Mouse (Mus musculus): ENCODE results near the gene Kcng3. TPM values are rescaled to one million over a fixed set of nuclear protein-coding genes. Genes with fewer than 3 reads are reported as not detected.

Kcng3 gene
- polyA plus RNA-seq, 1 experiment from 2014 or later, result 0.06 TPM

DNA sequence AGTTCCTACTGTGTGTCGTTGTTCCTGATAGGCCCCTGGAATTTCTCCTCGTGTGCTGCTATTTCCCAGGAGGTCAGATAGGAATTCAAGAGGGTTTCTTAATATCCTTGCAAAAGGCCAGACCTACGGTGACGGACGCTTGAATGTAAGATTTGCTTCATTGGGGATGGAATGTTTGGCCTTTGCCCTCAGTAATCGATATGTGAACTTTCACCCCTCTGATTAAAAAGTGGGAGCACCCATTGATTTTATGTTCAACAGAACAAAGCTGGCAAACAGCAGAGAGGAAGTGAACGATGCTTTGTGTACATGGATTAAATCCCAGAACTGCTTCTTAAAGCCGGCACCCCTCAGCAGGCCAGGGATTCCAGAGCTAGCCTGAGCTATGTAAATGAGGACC is 64.3 kb downstream of the Kcng3 start:
- WGBS, result 44% methylated on average over 8 of the region's 8 CpGs
- Histone ChIP-seq H3K4me3 (no peak overlapping the region), H3K9me3 (no peaks in the 10 kb centered on the region), H3K9ac (replicated peaks) (no peak overlapping the region), H3K4me1 (peaks cover 15% of the 10 kb centered on the region; the same call in 1 of the 2 replicates), H3K4me2 (replicated peaks) (no peak overlapping the region), H3K27ac (replicated peaks) (no peak overlapping the region), H3K27me3 (no peaks in the 10 kb centered on the region), H3K36me3 (no peaks in the 10 kb centered on the region)
- ATAC-seq (replicated peaks), result no peak

DNA sequence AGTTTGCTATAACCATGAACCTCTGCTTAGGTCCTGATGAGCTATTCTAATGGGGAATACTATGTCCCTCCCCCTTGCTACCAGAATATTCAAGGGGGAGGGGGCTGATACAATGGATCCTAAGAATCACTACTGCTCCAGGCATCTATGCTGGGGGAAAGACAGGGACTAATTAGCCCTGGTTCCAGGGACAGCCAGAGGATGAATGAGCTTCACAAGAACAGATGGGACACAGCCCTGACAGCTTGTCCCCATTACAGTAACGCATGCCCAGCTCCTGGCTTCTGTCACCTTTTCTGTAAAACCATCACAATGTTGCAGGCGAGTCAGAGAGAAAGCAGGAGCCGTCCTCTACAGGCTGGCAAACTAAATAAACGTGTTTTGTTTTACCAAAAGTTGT is 66.2 kb downstream of the Kcng3 start:
- peaks cover 15% of the 10 kb centered on the region; the same call in 1 of the 2 replicates for H3K4me1 ChIP-seq
- peak; percentile 85 for ATAC-seq (replicated peaks)
- H3K4me3 ChIP-seq, result no peak overlapping the region
- no peak overlapping the region; the same call in 1 of the 2 replicates for H3K27ac ChIP-seq (replicated peaks)
- no peaks in the 10 kb centered on the region for H3K36me3 ChIP-seq
- WGBS, result 34% methylated on average over 4 of the region's 4 CpGs
- no peaks in the 10 kb centered on the region for H3K9me3 ChIP-seq
- H3K27me3 ChIP-seq, result no peaks in the 10 kb centered on the region
- H3K9ac ChIP-seq (replicated peaks), result no peak overlapping the region
- no peak overlapping the region for H3K4me2 ChIP-seq (replicated peaks)

DNA sequence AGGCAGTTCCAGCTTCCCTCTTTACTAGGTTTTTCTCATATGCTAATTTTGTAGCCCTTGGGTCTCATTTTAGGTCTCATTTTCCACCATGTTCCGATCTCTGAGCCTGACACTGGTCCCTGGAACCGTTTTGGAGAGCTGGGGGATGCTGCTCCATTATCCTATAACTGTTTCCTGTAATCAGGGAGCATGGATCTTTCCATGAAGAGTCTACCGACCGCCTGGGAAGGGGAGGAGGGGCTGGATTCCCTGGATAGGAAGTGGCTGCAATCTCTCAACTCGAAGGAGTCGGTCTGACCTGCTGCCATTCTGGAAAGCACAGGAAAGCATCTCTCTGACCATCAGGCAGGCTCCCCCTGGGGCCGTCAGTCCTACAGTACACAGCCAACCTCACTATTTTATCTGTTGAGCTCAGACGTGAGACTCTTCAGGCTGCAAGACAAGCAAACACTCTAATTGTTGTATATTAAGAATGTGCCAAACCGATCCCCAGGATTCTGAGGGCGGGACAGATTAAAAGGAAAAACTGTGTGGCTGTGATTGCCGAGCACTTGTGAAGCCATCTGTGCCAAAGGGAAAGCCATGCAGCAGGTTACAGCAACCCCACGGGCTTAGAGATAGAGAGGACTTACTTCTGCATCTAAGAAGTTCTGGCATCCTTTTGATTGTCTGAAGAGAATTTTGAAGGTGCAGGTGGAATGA is 67.4 kb downstream of the Kcng3 start:
- H3K36me3 ChIP-seq, result no peaks in the 10 kb centered on the region
- no peak overlapping the region for H3K4me3 ChIP-seq
- no peak overlapping the region for H3K4me2 ChIP-seq (replicated peaks)
- WGBS, result 66% methylated on average over 12 of the region's 12 CpGs
- no peak overlapping the region for H3K9ac ChIP-seq (replicated peaks)
- no peaks in the 10 kb centered on the region for H3K27me3 ChIP-seq
- ATAC-seq (replicated peaks), result no peak
- H3K4me1 ChIP-seq, result peaks cover 15% of the 10 kb centered on the region; the same call in 1 of the 2 replicates
- H3K9me3 ChIP-seq, result no peaks in the 10 kb centered on the region
- H3K27ac ChIP-seq (replicated peaks), result no peak overlapping the region

DNA sequence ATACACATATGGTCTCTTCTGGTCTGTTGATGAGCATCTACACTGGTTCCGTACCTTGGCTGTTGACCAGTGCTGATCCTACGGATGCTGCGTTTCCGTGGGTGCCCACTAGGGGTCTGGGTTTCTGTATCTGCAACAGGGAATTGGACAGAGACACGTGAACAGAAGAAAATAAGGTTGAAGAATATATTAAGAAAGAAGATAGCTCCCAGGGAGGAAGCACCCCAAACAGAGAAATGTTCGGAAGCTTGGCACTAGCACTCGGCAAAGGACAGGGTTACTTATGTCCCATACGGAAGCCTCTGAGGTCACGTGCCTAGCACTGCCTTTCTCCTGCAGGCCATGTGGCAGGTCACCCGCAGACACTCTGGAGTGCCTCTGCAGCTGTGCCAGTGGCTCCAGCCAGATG is 68.0 kb downstream of the Kcng3 start:
- WGBS, result 56% methylated on average over 10 of the region's 10 CpGs
- no peaks in the 10 kb centered on the region for H3K36me3 ChIP-seq
- ATAC-seq (replicated peaks), result no peak
- H3K4me3 ChIP-seq, result no peak overlapping the region
- no peaks in the 10 kb centered on the region for H3K27me3 ChIP-seq
- H3K9me3 ChIP-seq, result no peaks in the 10 kb centered on the region
- peaks cover 15% of the 10 kb centered on the region; the same call in 1 of the 2 replicates for H3K4me1 ChIP-seq
- H3K9ac ChIP-seq (replicated peaks), result no peak overlapping the region
- no peak overlapping the region for H3K4me2 ChIP-seq (replicated peaks)
- H3K27ac ChIP-seq (replicated peaks), result no peak overlapping the region

DNA sequence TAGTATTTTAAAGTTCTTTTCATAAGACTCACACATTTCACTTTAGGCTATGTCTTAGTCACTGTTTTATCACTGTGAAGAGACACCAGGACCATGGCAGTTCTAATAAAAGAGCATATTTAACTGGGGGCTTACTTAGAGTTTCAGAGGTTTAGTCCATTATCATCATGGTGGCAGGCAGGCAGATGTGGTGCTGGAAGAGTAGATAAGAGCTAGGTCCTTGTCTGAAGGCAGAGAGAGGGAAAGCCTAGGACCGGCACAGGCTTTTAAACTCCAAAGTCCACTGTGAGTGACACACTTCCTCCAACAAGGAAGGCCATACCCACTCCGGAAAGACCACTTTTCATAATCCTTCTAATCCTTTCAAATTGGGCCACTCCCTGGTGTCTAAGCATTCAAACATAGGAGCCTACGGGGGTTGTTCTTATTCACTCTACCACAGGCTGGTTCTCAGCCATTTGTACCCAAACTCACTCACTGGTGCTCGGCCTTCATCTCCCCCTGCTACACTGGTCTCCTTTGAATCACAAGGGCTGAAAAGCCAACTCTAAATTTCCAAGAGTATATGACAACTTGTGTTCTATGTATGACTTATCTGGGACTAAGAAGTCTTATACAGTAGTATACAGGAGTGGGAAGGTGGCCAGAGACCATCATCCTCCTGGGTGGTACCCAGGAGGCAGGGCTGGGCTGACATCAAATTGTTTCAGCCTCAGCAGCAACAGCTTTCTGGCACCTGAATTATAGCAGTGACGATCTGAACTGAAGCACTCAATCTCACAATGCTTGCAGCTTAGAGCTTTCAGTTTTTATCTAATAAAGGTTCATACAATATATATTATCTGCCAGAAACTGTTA is 69.3 kb downstream of the Kcng3 start:
- H3K27ac ChIP-seq (replicated peaks), result no peak overlapping the region
- peaks cover 15% of the 10 kb centered on the region; the same call in 1 of the 2 replicates for H3K4me1 ChIP-seq
- H3K9me3 ChIP-seq, result no peaks in the 10 kb centered on the region
- WGBS, result 86% methylated on average over 5 of the region's 5 CpGs
- H3K4me2 ChIP-seq (replicated peaks), result no peak overlapping the region
- ATAC-seq (replicated peaks), result no peak
- H3K9ac ChIP-seq (replicated peaks), result no peak overlapping the region
- H3K36me3 ChIP-seq, result no peaks in the 10 kb centered on the region
- H3K4me3 ChIP-seq, result no peak overlapping the region
- no peaks in the 10 kb centered on the region for H3K27me3 ChIP-seq

DNA sequence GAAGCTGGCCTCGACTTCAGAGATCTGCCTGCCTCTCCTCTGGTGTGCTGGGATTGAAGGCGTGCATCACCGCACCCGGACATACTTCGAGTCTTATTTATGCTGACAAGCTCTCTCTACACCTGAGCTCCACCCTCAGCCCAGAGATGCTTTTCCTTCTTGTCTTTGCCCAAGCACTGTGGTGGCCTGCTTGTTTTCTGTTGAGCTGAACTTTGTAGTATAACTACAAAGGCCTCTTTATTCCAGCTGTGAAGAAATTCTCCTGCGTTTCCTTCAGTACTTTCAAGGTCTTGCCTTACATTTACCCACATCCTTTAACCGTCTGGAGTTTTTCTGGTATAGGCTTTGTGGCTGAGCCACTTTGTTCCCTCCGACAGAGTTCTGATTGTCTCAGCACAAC is 72.6 kb downstream of the Kcng3 start:
- no peaks in the 10 kb centered on the region for H3K9me3 ChIP-seq
- no peak overlapping the region for H3K4me3 ChIP-seq
- H3K27me3 ChIP-seq, result no peaks in the 10 kb centered on the region
- no peak overlapping the region for H3K4me2 ChIP-seq (replicated peaks)
- H3K9ac ChIP-seq (replicated peaks), result no peak overlapping the region
- WGBS, result 41% methylated on average over 8 of the region's 8 CpGs
- no peak overlapping the region for H3K27ac ChIP-seq (replicated peaks)
- peaks cover under 1% of the 10 kb centered on the region; the same call in 1 of the 2 replicates for H3K4me1 ChIP-seq
- no peak for ATAC-seq (replicated peaks)
- no peaks in the 10 kb centered on the region for H3K36me3 ChIP-seq

DNA sequence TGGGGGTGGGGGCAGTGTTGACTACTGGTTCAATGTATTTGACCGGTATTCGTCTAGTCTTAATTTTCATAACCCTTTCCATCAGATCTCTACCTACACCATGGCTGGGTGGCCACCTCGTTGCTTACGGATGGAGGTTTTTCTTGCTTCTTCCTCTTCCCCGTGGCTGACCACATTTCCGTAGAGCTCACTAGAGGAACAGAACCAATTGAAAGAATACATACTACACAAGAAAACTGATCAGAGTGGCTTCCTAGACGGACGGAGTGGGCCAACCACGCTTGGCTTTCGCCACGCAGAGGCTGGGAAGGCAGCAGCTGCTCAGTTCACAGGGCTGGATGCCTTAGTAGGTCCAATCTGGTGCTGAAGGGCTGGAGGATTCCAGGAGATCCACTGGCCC is 75.9 kb downstream of the Kcng3 start:
- Histone ChIP-seq H3K27me3 (no peaks in the 10 kb centered on the region), H3K27ac (replicated peaks) (no peak overlapping the region), H3K4me3 (no peak overlapping the region), H3K4me1 (no peaks in the 10 kb centered on the region), H3K36me3 (no peaks in the 10 kb centered on the region), H3K4me2 (replicated peaks) (no peak overlapping the region), H3K9me3 (no peaks in the 10 kb centered on the region), H3K9ac (replicated peaks) (no peak overlapping the region)
- 93% methylated on average over 11 of the region's 11 CpGs for WGBS
- no peak for ATAC-seq (replicated peaks)

DNA sequence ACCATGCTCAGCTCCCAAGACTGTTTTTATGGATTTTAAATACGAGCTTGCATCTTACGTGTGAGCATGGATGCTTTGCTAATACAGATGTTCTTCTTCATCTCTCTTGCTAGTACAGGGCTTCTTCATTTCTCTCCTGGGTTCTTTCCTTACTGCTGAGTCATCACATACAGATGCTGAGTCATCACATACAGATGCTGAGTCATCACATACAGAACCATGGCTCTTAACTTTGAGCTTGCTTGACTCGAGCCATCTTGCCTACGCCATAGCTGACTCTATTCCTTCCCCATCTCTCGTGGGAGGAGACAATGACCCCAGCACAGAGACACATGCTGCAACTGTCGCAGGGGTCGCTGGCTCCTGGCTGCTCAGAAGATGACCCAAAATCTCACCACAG is 76.7 kb downstream of the Kcng3 start:
- H3K27ac ChIP-seq (replicated peaks), result no peak overlapping the region
- ATAC-seq (replicated peaks), result no peak

DNA sequence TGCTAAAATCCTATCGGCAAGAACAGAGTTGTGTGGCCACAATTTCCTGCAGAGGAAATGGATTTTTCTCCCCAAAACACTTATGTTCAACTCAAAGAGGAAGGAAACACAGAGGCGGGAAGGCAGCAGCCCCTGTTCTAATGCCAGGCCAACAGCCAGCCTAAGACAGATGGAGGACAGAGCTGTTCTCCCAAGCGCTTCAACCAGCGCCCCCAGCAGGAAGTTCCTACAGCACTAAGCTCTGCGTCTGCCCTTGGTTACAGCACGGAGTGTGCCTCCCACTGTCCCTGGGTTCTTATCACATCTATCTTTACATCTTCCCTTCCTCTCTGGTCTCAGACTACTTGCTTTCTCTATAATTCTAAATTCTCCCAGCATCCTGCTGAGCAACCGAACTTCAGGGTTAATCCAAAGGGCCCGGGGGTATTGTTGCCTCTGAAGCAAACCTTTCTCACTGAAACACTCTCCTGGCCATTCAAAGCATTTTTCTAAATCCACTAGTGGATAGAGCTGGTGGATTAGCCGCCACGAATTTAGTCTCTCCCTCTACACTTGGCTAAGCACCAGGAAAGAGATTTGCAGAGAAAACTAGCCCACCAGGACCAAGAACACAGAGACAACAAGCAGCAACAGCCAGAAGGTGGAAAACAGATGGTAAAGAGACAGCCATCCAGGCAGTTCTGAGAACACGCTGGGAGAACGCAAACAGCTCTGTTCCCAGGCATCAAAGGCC is 83.0 kb downstream of the Kcng3 start:
- WGBS, result 15% methylated on average over 12 of the region's 12 CpGs
- peaks cover 34% of the 10 kb centered on the region for H3K4me1 ChIP-seq
- H3K4me3 ChIP-seq, result no peak overlapping the region
- H3K36me3 ChIP-seq, result no peaks in the 10 kb centered on the region
- no peaks in the 10 kb centered on the region for H3K9me3 ChIP-seq
- ATAC-seq (replicated peaks), result peak; percentile 51; the same call in 1 of the 2 replicates
- H3K27me3 ChIP-seq, result peaks cover 10% of the 10 kb centered on the region; the same call in 1 of the 2 replicates
- no peak overlapping the region for H3K4me2 ChIP-seq (replicated peaks)
- H3K9ac ChIP-seq (replicated peaks), result no peak overlapping the region
- H3K27ac ChIP-seq (replicated peaks), result peak overlapping the region; percentile 49

More for the DNA sequence above, 76.7 kb downstream of the Kcng3 start:
- Histone ChIP-seq H3K27me3 (no peaks in the 10 kb centered on the region), H3K9me3 (no peaks in the 10 kb centered on the region), H3K4me2 (replicated peaks) (no peak overlapping the region), H3K36me3 (no peaks in the 10 kb centered on the region), H3K4me1 (no peaks in the 10 kb centered on the region), H3K9ac (replicated peaks) (no peak overlapping the region), H3K4me3 (no peak overlapping the region)
- WGBS, result 91% methylated on average over 7 of the region's 7 CpGs

DNA sequence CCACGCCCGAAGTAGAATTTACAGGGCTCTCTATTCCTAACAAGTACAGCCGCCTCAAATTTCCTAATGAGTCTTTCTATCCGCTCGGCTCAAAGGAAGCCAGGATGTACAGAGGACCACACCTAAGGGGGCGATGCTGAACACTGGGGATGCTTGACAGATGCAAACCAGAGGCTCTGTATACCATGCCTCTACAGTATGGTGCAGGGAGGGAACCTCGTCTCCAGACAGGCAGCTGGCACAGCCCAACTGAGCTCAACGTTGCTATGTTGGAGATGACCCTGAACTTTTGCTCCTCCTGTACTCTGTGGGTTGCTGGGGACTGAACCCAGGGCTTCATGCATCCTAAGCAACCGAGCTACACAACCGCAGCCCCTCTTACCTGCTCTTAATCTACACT is 84.5 kb downstream of the Kcng3 start:
- Histone ChIP-seq H3K9ac (replicated peaks) (no peak overlapping the region), H3K4me3 (no peak overlapping the region), H3K9me3 (no peaks in the 10 kb centered on the region), H3K27me3 (peaks cover 10% of the 10 kb centered on the region; the same call in 1 of the 2 replicates), H3K4me1 (peaks cover 34% of the 10 kb centered on the region), H3K4me2 (replicated peaks) (no peak overlapping the region), H3K27ac (replicated peaks) (no peak overlapping the region), H3K36me3 (no peaks in the 10 kb centered on the region)
- peak; percentile 36; the same call in 1 of the 2 replicates for ATAC-seq (replicated peaks)
- 42% methylated on average over 10 of the region's 10 CpGs for WGBS

DNA sequence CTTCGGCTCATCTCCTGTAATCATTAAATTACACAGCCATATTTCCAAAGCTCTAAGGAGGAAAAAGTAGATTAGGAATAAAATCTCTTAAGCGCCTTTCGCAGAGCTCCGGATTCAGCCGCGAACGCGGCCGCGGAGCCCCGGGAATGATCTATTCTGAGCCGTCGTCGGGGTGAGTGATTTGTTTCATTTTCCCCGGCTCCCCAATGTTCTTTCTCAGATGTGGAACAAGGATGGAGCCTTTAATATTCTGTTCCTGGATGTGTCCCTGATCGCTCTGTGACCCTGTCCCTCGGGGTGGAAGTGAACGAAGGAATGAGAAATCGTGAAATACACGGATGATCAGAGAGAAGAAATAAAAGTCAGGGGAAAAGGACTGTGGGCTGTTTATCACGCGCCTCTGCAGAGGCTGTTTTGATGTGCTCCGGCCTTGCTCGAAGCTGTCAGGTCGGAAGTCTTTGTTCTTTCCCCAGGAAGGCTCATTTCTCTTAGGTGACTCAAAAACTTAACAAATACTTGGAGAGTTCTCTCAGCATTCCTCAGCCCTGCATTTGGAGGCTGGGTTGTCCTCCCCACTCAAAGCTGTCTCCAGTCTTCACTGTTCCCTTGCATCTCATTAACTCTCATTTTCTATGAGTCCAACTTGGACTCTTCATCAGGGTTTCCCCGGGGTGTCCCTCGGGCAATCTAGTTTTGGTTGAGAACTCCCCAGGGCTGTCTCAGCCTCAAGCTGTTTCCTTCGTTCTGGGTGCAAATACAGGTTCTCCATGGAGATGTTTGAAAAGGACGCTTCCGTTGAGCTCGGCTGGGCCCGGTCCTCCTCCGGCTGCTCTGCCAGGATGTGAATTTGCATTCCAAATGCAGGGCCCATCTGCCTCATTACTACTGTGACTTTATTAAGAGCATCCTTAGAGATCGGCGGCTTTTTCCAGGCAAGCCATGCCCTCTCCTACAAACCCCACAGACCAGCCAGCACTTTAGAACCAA is 85.6 kb downstream of the Kcng3 start:
- WGBS, result 7% methylated on average over 35 of the region's 35 CpGs
- no peaks in the 10 kb centered on the region for H3K9me3 ChIP-seq
- H3K36me3 ChIP-seq, result no peaks in the 10 kb centered on the region
- peaks cover 34% of the 10 kb centered on the region for H3K4me1 ChIP-seq
- H3K4me2 ChIP-seq (replicated peaks), result peak overlapping the region; percentile 40
- peak overlapping the region; percentile 26 for H3K4me3 ChIP-seq
- peaks cover 10% of the 10 kb centered on the region; the same call in 1 of the 2 replicates for H3K27me3 ChIP-seq
- ATAC-seq (replicated peaks), result peak; percentile 68
- H3K9ac ChIP-seq (replicated peaks), result 0 out of 2 replicates have a peak overlapping the region, but pooled peaks have one; percentile 30
- H3K27ac ChIP-seq (replicated peaks), result peak overlapping the region; percentile 2; the same call in 1 of the 2 replicates

All from forebrain, embryonic 15.5 days (tissue).